Mouse (Mus musculus): ENCODE results near the gene Lamtor2. TPM values are rescaled to one million over a fixed set of nuclear protein-coding genes. Genes with fewer than 3 reads are reported as not detected.

Gene Lamtor2
- total RNA-seq, 1 experiment from 2014 or later: 54.4 TPM

- ATAC-seq (replicated peaks in 1 of 2; ENCODE audit: insufficient read depth in 1 of 2, low FRiP score in 2 of 2, low TSS enrichment in 1 of 2, low read depth in 1 of 2, poor library complexity in 2 of 2, severe bottlenecking in 2 of 2): no peak
Measured at GRCm38 (mm10) chr3:88516407-88516806, 36.5 kb downstream of the Lamtor2 start.

- no peak for ATAC-seq (replicated peaks in 1 of 2; ENCODE audit: insufficient read depth in 1 of 2, low FRiP score in 2 of 2, low TSS enrichment in 1 of 2, low read depth in 1 of 2, poor library complexity in 2 of 2, severe bottlenecking in 2 of 2)
Measured at GRCm38 (mm10) chr3:88515095-88515386, 37.8 kb downstream of the Lamtor2 start.

GRCm38 (mm10) chr3:88514231-88515094 lies 38.4 kb downstream of the Lamtor2 start:
- ATAC-seq (replicated peaks in 1 of 2; ENCODE audit: insufficient read depth in 1 of 2, low FRiP score in 2 of 2, low TSS enrichment in 1 of 2, low read depth in 1 of 2, poor library complexity in 2 of 2, severe bottlenecking in 2 of 2): no peak

- 0 out of 4 replicates have a peak, but pooled peaks of 1 of the 2 experiments have one; percentile 15 for ATAC-seq (replicated peaks in 1 of 2; ENCODE audit: insufficient read depth in 1 of 2, low FRiP score in 2 of 2, low TSS enrichment in 1 of 2, low read depth in 1 of 2, poor library complexity in 2 of 2, severe bottlenecking in 2 of 2)
Measured at GRCm38 (mm10) chr3:88513546-88514115, 39.2 kb downstream of the Lamtor2 start.

GRCm38 (mm10) chr3:88512896-88513545 lies 39.9 kb downstream of the Lamtor2 start:
- ATAC-seq (replicated peaks in 1 of 2; ENCODE audit: insufficient read depth in 1 of 2, low FRiP score in 2 of 2, low TSS enrichment in 1 of 2, low read depth in 1 of 2, poor library complexity in 2 of 2, severe bottlenecking in 2 of 2): no peak

- ATAC-seq (replicated peaks in 1 of 2; ENCODE audit: insufficient read depth in 1 of 2, low FRiP score in 2 of 2, low TSS enrichment in 1 of 2, low read depth in 1 of 2, poor library complexity in 2 of 2, severe bottlenecking in 2 of 2): no peak
Measured at GRCm38 (mm10) chr3:88512141-88512895, 40.6 kb downstream of the Lamtor2 start.

- ATAC-seq (replicated peaks in 1 of 2; ENCODE audit: insufficient read depth in 1 of 2, low FRiP score in 2 of 2, low TSS enrichment in 1 of 2, low read depth in 1 of 2, poor library complexity in 2 of 2, severe bottlenecking in 2 of 2): no peak
Measured at GRCm38 (mm10) chr3:88511559-88511958, 41.3 kb downstream of the Lamtor2 start.

- ATAC-seq (replicated peaks in 1 of 2; ENCODE audit: insufficient read depth in 1 of 2, low FRiP score in 2 of 2, low TSS enrichment in 1 of 2, low read depth in 1 of 2, poor library complexity in 2 of 2, severe bottlenecking in 2 of 2): no peak
Measured at GRCm38 (mm10) chr3:88510421-88511289, 42.2 kb downstream of the Lamtor2 start.

- ATAC-seq (replicated peaks in 1 of 2; ENCODE audit: insufficient read depth in 1 of 2, low FRiP score in 2 of 2, low TSS enrichment in 1 of 2, low read depth in 1 of 2, poor library complexity in 2 of 2, severe bottlenecking in 2 of 2): peak; percentile 90 to 94
Measured at GRCm38 (mm10) chr3:88509692-88510420, 43.0 kb downstream of the Lamtor2 start, which contains the start of gene Lmna. Gene Lmna (minus strand): TSS chr3:88509956.

- ATAC-seq (replicated peaks in 1 of 2; ENCODE audit: insufficient read depth in 1 of 2, low FRiP score in 2 of 2, low TSS enrichment in 1 of 2, low read depth in 1 of 2, poor library complexity in 2 of 2, severe bottlenecking in 2 of 2): no peak
Measured at GRCm38 (mm10) chr3:88509250-88509649, 43.6 kb downstream of the Lamtor2 start.

GRCm38 (mm10) chr3:88505765-88506164 lies 47.1 kb downstream of the Lamtor2 start:
- no peak for ATAC-seq (replicated peaks in 1 of 2; ENCODE audit: insufficient read depth in 1 of 2, low FRiP score in 2 of 2, low TSS enrichment in 1 of 2, low read depth in 1 of 2, poor library complexity in 2 of 2, severe bottlenecking in 2 of 2)

- ATAC-seq (replicated peaks in 1 of 2; ENCODE audit: insufficient read depth in 1 of 2, low FRiP score in 2 of 2, low TSS enrichment in 1 of 2, low read depth in 1 of 2, poor library complexity in 2 of 2, severe bottlenecking in 2 of 2): no peak
Measured at GRCm38 (mm10) chr3:88505081-88505480, 47.8 kb downstream of the Lamtor2 start.

- no peak for ATAC-seq (replicated peaks in 1 of 2; ENCODE audit: insufficient read depth in 1 of 2, low FRiP score in 2 of 2, low TSS enrichment in 1 of 2, low read depth in 1 of 2, poor library complexity in 2 of 2, severe bottlenecking in 2 of 2)
Measured at GRCm38 (mm10) chr3:88503881-88504746, 48.8 kb downstream of the Lamtor2 start.

- ATAC-seq (replicated peaks in 1 of 2; ENCODE audit: insufficient read depth in 1 of 2, low FRiP score in 2 of 2, low TSS enrichment in 1 of 2, low read depth in 1 of 2, poor library complexity in 2 of 2, severe bottlenecking in 2 of 2): peak in 1 of 2 experiments; percentile 2; a peak in 1 of 4 replicates
Measured at GRCm38 (mm10) chr3:88503505-88503863, 49.4 kb downstream of the Lamtor2 start.

- peak; percentile 78 to 85 for ATAC-seq (replicated peaks in 1 of 2; ENCODE audit: insufficient read depth in 1 of 2, low FRiP score in 2 of 2, low TSS enrichment in 1 of 2, low read depth in 1 of 2, poor library complexity in 2 of 2, severe bottlenecking in 2 of 2)
Measured at GRCm38 (mm10) chr3:88502641-88503504, 50.0 kb downstream of the Lamtor2 start.
